Mouse (Mus musculus) liver, embryonic 15.5 days (tissue): ENCODE data around the gene Rgcc. TPM values are rescaled to one million over a fixed set of nuclear protein-coding genes. Genes with fewer than 3 reads are reported as not detected.

Source experiments
- ATAC-seq: fragments of 200-750 bp; cut with Nextera tagmentation; 2 replicates; pipeline ENCODE4 v1.8.0; 2017; ENCODE audit warnings: moderate number of reproducible peaks, mild to moderate bottlenecking, moderate library complexity; ENCODE audit not compliant: insufficient read depth
- H3K27ac ChIP-seq: fragments of 300-500 bp; sonication (generic); replicated peaks from 2 replicates; pipeline ENCODE4 v1.5.1; 2015; ENCODE audit warnings: mild to moderate bottlenecking, inconsistent platforms
- H3K27me3 ChIP-seq: fragments of 300-500 bp; sonication (generic); 2 replicates; pipeline ENCODE4 v1.6.1; 2015; ENCODE audit warnings: mild to moderate bottlenecking, inconsistent platforms
- H3K36me3 ChIP-seq: fragments of 300-500 bp; sonication (generic); replicated peaks from 2 replicates; pipeline ENCODE4 v1.6.1; 2015; ENCODE audit warnings: moderate library complexity, mild to moderate bottlenecking, inconsistent platforms
- H3K4me1 ChIP-seq: fragments of 300-500 bp; sonication (generic); replicated peaks from 2 replicates; pipeline ENCODE4 v1.6.1; 2015; ENCODE audit warnings: inconsistent platforms
- H3K4me2 ChIP-seq: fragments of 300-500 bp; sonication (generic); 2 replicates; pipeline ENCODE4 v1.6.1; 2015; ENCODE audit warnings: moderate library complexity, mild to moderate bottlenecking, inconsistent platforms
- H3K4me3 ChIP-seq: fragments of 300-500 bp; sonication (generic); replicated peaks from 2 replicates; pipeline ENCODE4 v1.5.1; 2015; ENCODE audit warnings: mild to moderate bottlenecking, inconsistent platforms
- H3K9ac ChIP-seq: fragments of 300-500 bp; sonication (generic); 2 replicates; pipeline ENCODE4 v1.6.1; 2015; ENCODE audit warnings: moderate library complexity, mild to moderate bottlenecking, inconsistent platforms
- H3K9me3 ChIP-seq: fragments of 300-500 bp; sonication (generic); replicated peaks from 2 replicates; pipeline ENCODE4 v1.6.1; 2016; ENCODE audit warnings: inconsistent platforms
- WGBS: fragments of 180-500 bp; shearing (Covaris S2); methylation state at CpG from one replicate; pipeline ENCODE4 v1.1.7; 2015; ENCODE audit warnings: mixed read lengths; ENCODE audit not compliant: insufficient replicate concordance; 5-methylcytosine and 5-hydroxymethylcytosine counted together
- polyA plus RNA-seq: library from polyadenylated mRNA; unstranded; fragments of >200 nt; fragmentation: Nextera tagmentation; extraction: Ambion mirVana; gene quantifications from 2 replicates; pipeline ENCODE4 v1.2.1, GENCODE M21; 2015

The Rgcc gene
- polyA plus RNA-seq, 1 experiment from 2014 or later: 294 TPM

GRCm38 (mm10) chr14:79278927-79279326 is 22.5 kb downstream of the Rgcc start:
- no peak overlapping the region for H3K4me2 ChIP-seq
- peaks cover 10% of the 10 kb centered on the region for H3K4me1 ChIP-seq
- H3K9ac ChIP-seq: no peak overlapping the region
- no peaks in the 10 kb centered on the region for H3K36me3 ChIP-seq
- 72% methylated on average over 4 of the region's 4 CpGs for WGBS
- H3K27ac ChIP-seq: no peak overlapping the region
- no peak overlapping the region for H3K4me3 ChIP-seq
- H3K9me3 ChIP-seq: no peaks in the 10 kb centered on the region
- no peak for ATAC-seq
- no peaks in the 10 kb centered on the region for H3K27me3 ChIP-seq

- Histone ChIP-seq H3K9me3 (no peaks in the 10 kb centered on the region), H3K27me3 (no peaks in the 10 kb centered on the region), H3K4me2 (no peak overlapping the region), H3K4me3 (no peak overlapping the region), H3K36me3 (no peaks in the 10 kb centered on the region), H3K9ac (no peak overlapping the region), H3K27ac (no peak overlapping the region), H3K4me1 (peaks cover 10% of the 10 kb centered on the region)
- no peak for ATAC-seq
- WGBS: 58% methylated on average over 7 of the region's 7 CpGs
These were observed 23.5 kb downstream of the Rgcc start for GRCm38 (mm10) chr14:79277922-79278321.

- Histone ChIP-seq H3K36me3 (no peaks in the 10 kb centered on the region), H3K27me3 (no peaks in the 10 kb centered on the region), H3K4me3 (no peak overlapping the region), H3K9me3 (no peaks in the 10 kb centered on the region), H3K27ac (no peak overlapping the region), H3K4me2 (no peak overlapping the region), H3K4me1 (no peaks in the 10 kb centered on the region), H3K9ac (no peak overlapping the region)
- 74% methylated on average over 8 of the region's 8 CpGs for WGBS
- ATAC-seq: no peak
These were observed 25.5 kb downstream of the Rgcc start for GRCm38 (mm10) chr14:79275870-79276395.

- Histone ChIP-seq H3K4me2 (no peak overlapping the region), H3K36me3 (no peaks in the 10 kb centered on the region), H3K9ac (no peak overlapping the region), H3K27me3 (no peaks in the 10 kb centered on the region), H3K4me1 (no peaks in the 10 kb centered on the region), H3K4me3 (no peak overlapping the region), H3K9me3 (no peaks in the 10 kb centered on the region), H3K27ac (no peak overlapping the region)
- 58% methylated on average over 3 of the region's 3 CpGs for WGBS
- no peak for ATAC-seq
These were observed 26.0 kb downstream of the Rgcc start for GRCm38 (mm10) chr14:79275441-79275840.

- Histone ChIP-seq H3K4me1 (no peaks in the 10 kb centered on the region), H3K4me2 (no peak overlapping the region), H3K27me3 (no peaks in the 10 kb centered on the region), H3K36me3 (no peaks in the 10 kb centered on the region), H3K9me3 (no peaks in the 10 kb centered on the region), H3K9ac (no peak overlapping the region), H3K4me3 (no peak overlapping the region), H3K27ac (no peak overlapping the region)
- WGBS: 69% methylated on average over 15 of the region's 15 CpGs
- no peak for ATAC-seq
These were observed 27.6 kb downstream of the Rgcc start for GRCm38 (mm10) chr14:79273697-79274477.

GRCm38 (mm10) chr14:79272991-79273390 is 28.5 kb downstream of the Rgcc start:
- Histone ChIP-seq H3K4me1 (no peaks in the 10 kb centered on the region), H3K9ac (no peak overlapping the region), H3K4me3 (no peak overlapping the region), H3K4me2 (no peak overlapping the region), H3K27ac (no peak overlapping the region), H3K9me3 (no peaks in the 10 kb centered on the region), H3K36me3 (no peaks in the 10 kb centered on the region), H3K27me3 (no peaks in the 10 kb centered on the region)
- no peak for ATAC-seq
- WGBS: 71% methylated on average over 9 of the region's 9 CpGs

GRCm38 (mm10) chr14:79272188-79272694 is 29.2 kb downstream of the Rgcc start:
- H3K27me3 ChIP-seq: no peaks in the 10 kb centered on the region
- 77% methylated on average over 3 of the region's 3 CpGs for WGBS
- no peak overlapping the region for H3K4me3 ChIP-seq
- H3K4me2 ChIP-seq: no peak overlapping the region
- no peaks in the 10 kb centered on the region for H3K4me1 ChIP-seq
- no peak for ATAC-seq
- H3K9ac ChIP-seq: no peak overlapping the region
- no peak overlapping the region for H3K27ac ChIP-seq
- H3K36me3 ChIP-seq: no peaks in the 10 kb centered on the region
- no peaks in the 10 kb centered on the region for H3K9me3 ChIP-seq

GRCm38 (mm10) chr14:79269551-79269950 is 31.9 kb downstream of the Rgcc start:
- no peak overlapping the region for H3K9ac ChIP-seq
- ATAC-seq: no peak
- no peak overlapping the region for H3K4me3 ChIP-seq
- no peaks in the 10 kb centered on the region for H3K27me3 ChIP-seq
- H3K27ac ChIP-seq: no peak overlapping the region
- H3K36me3 ChIP-seq: no peaks in the 10 kb centered on the region
- H3K9me3 ChIP-seq: no peaks in the 10 kb centered on the region
- 67% methylated on average over 1 of the region's 1 CpGs for WGBS
- H3K4me2 ChIP-seq: no peak overlapping the region
- H3K4me1 ChIP-seq: peaks cover 4% of the 10 kb centered on the region; the same call in 1 of the 2 replicates

GRCm38 (mm10) chr14:79267878-79268277 is 33.6 kb downstream of the Rgcc start:
- Histone ChIP-seq H3K27me3 (no peaks in the 10 kb centered on the region), H3K36me3 (no peaks in the 10 kb centered on the region), H3K4me2 (no peak overlapping the region), H3K27ac (no peak overlapping the region), H3K9me3 (no peaks in the 10 kb centered on the region), H3K4me1 (peaks cover 4% of the 10 kb centered on the region; the same call in 1 of the 2 replicates), H3K9ac (no peak overlapping the region), H3K4me3 (no peak overlapping the region)
- WGBS: 72% methylated on average over 10 of the region's 10 CpGs
- no peak for ATAC-seq

GRCm38 (mm10) chr14:79267382-79267781 is 34.1 kb downstream of the Rgcc start:
- no peaks in the 10 kb centered on the region for H3K27me3 ChIP-seq
- WGBS: 25% methylated on average over 1 of the region's 1 CpGs
- no peak overlapping the region for H3K4me3 ChIP-seq
- ATAC-seq: no peak
- H3K36me3 ChIP-seq: no peaks in the 10 kb centered on the region
- no peak overlapping the region for H3K4me2 ChIP-seq
- H3K9me3 ChIP-seq: no peaks in the 10 kb centered on the region
- no peak overlapping the region for H3K9ac ChIP-seq
- H3K27ac ChIP-seq: no peak overlapping the region
- H3K4me1 ChIP-seq: peaks cover 4% of the 10 kb centered on the region; the same call in 1 of the 2 replicates

- Histone ChIP-seq H3K27ac (peak overlapping the region; percentile 14; the same call in 1 of the 2 replicates), H3K36me3 (no peaks in the 10 kb centered on the region), H3K27me3 (no peaks in the 10 kb centered on the region), H3K4me1 (peaks cover 4% of the 10 kb centered on the region; the same call in 1 of the 2 replicates), H3K9me3 (no peaks in the 10 kb centered on the region), H3K9ac (no peak overlapping the region), H3K4me2 (no peak overlapping the region), H3K4me3 (no peak overlapping the region)
- no peak for ATAC-seq
These were observed 35.0 kb downstream of the Rgcc start for GRCm38 (mm10) chr14:79266408-79266807.
